Mouse (Mus musculus) heart, embryonic 13.5 days (tissue): Measurements from ENCODE around the gene Glipr2. TPM values are rescaled to one million over a fixed set of nuclear protein-coding genes. Genes with fewer than 3 reads are reported as not detected.

Experiments used
- ATAC-seq: fragments of 200-750 bp; cut with Nextera tagmentation; 2 replicates; pipeline ENCODE4 v1.8.0; 2017; ENCODE audit warnings: moderate TSS enrichment; ENCODE audit not compliant: insufficient number of reproducible peaks, low FRiP score, low TSS enrichment; ENCODE audit errors: extremely low read depth
- H3K27ac ChIP-seq: fragments of 300-500 bp; sonication (generic); replicated peaks from 2 replicates; pipeline ENCODE4 v1.5.1; 2015; ENCODE audit warnings: moderate library complexity, mild to moderate bottlenecking, inconsistent platforms
- H3K27me3 ChIP-seq: fragments of 300-500 bp; sonication (generic); replicated peaks from 2 replicates; pipeline ENCODE4 v1.6.1; 2015; ENCODE audit warnings: mild to moderate bottlenecking, inconsistent platforms
- H3K36me3 ChIP-seq: fragments of 300-500 bp; sonication (generic); 2 replicates; pipeline ENCODE4 v1.6.1; 2015; ENCODE audit warnings: mild to moderate bottlenecking, inconsistent platforms
- H3K4me1 ChIP-seq: fragments of 300-500 bp; sonication (generic); 2 replicates; pipeline ENCODE4 v1.6.1; 2015; ENCODE audit warnings: inconsistent platforms
- H3K4me2 ChIP-seq: fragments of 300-500 bp; sonication (generic); 2 replicates; pipeline ENCODE4 v1.6.1; 2015; ENCODE audit warnings: inconsistent platforms, mild to moderate bottlenecking, moderate library complexity
- H3K4me3 ChIP-seq: fragments of 300-500 bp; sonication (generic); 2 replicates; pipeline ENCODE4 v1.5.1; 2015; ENCODE audit warnings: moderate library complexity, mild to moderate bottlenecking, inconsistent platforms
- H3K9ac ChIP-seq: fragments of 300-500 bp; sonication (generic); 2 replicates; pipeline ENCODE4 v1.6.1; 2015; ENCODE audit warnings: inconsistent platforms, mild to moderate bottlenecking, moderate library complexity
- H3K9me3 ChIP-seq: fragments of 300-500 bp; sonication (generic); 2 replicates; pipeline ENCODE4 v1.6.1; 2016; ENCODE audit warnings: inconsistent platforms
- WGBS: fragments of 180-500 bp; shearing (Covaris S2); methylation state at CpG from one replicate; pipeline ENCODE4 v1.1.7; 2015; ENCODE audit warnings: mixed read lengths; 5-methylcytosine and 5-hydroxymethylcytosine counted together
- polyA plus RNA-seq: library from polyadenylated mRNA; unstranded; fragments of >200 nt; fragmentation: Nextera tagmentation; extraction: Ambion mirVana; gene quantifications from 2 replicates; pipeline ENCODE4 v1.2.1, GENCODE M21; 2015

The Glipr2 gene
- polyA plus RNA-seq, 1 experiment from 2014 or later: 63.2 TPM

GRCm38 (mm10) chr4:43947571-43947970 is 9.6 kb upstream of the Glipr2 start:
- H3K9me3 ChIP-seq: no peaks in the 10 kb centered on the region
- H3K36me3 ChIP-seq: peaks cover 33% of the 10 kb centered on the region
- no peaks in the 10 kb centered on the region for H3K4me1 ChIP-seq
- no peak overlapping the region for H3K4me3 ChIP-seq
- H3K27ac ChIP-seq: no peak overlapping the region
- H3K4me2 ChIP-seq: no peak overlapping the region
- H3K9ac ChIP-seq: no peak overlapping the region
- no peaks in the 10 kb centered on the region for H3K27me3 ChIP-seq
- 95% methylated on average over 2 of the region's 2 CpGs for WGBS
- ATAC-seq: no peak

DNA sequence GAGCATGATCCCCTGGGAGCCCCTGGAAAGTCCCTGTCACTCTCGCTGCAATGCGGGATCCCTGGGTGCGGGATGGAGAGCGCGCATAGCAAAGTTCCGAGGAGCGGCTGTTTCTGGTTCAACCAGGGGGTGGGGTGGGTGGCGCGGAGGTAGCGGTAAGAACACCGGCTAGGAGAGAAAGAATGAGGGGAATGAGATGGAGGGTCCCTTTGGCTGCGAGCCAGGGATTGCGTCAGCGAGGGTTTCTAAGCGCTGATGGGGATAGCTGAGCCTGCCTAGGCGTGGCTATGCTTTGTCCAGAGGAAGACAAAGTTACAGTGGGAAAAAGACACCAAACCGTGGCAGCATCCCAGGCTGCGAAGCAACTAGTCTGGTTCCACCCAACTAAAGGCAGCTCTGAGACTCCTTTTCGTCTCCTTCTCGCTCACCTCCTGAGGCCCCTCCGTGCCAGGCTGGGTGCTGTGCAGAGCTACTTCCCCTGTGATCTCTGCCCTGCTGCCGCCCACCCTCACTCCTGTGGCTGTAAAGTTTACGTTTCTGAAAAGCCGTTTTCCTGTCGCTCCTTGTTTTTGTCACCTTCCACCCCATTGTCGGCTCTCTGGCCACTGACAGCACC is 753 bp downstream of the Glipr2 start:
- Histone ChIP-seq H3K27me3 (no peaks in the 10 kb centered on the region), H3K9me3 (no peaks in the 10 kb centered on the region), H3K9ac (peak overlapping the region; percentile 85), H3K36me3 (no peaks in the 10 kb centered on the region), H3K4me1 (peaks cover 28% of the 10 kb centered on the region), H3K4me3 (peak overlapping the region; percentile 70), H3K27ac (peak overlapping the region; percentile 85), H3K4me2 (peak overlapping the region; percentile 96)
- ATAC-seq: peak; percentile 64
- WGBS: under 1% methylated on average over 26 of the region's 26 CpGs

- peak overlapping the region; percentile 46 for H3K27ac ChIP-seq
- 44% methylated on average over 9 of the region's 9 CpGs for WGBS
- peak overlapping the region; percentile 70 for H3K4me3 ChIP-seq
- no peak for ATAC-seq
- peak overlapping the region; percentile 96 for H3K4me2 ChIP-seq
- no peaks in the 10 kb centered on the region for H3K36me3 ChIP-seq
- H3K27me3 ChIP-seq: no peaks in the 10 kb centered on the region
- no peaks in the 10 kb centered on the region for H3K9me3 ChIP-seq
- H3K9ac ChIP-seq: peak overlapping the region; percentile 56
- H3K4me1 ChIP-seq: peaks cover 40% of the 10 kb centered on the region
Observed at GRCm38 (mm10) chr4:43959523-43960179, 2.5 kb downstream of the Glipr2 start.

DNA sequence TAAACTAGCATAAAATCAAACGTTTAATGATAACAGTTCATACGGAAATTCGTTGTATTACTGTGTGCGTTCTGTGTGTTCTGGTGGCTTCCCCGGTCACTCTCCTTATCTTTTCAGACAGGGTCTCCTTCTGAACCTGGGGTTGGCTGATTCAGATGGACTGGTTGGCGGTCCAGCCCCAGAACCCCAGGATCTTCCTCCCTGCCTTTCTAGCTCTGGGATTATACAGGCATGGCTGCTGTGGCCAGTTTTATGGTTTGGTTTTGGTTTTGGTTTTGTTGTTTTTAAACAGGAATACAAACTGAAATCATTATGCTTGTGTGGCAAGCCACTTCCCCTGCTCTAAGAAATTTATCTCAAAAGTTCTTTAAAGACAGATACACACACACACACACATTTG is 3.0 kb downstream of the Glipr2 start:
- Histone ChIP-seq H3K27me3 (no peaks in the 10 kb centered on the region), H3K27ac (peak overlapping the region; percentile 46), H3K36me3 (no peaks in the 10 kb centered on the region), H3K4me2 (peak overlapping the region; percentile 96), H3K9me3 (no peaks in the 10 kb centered on the region), H3K4me3 (no peak overlapping the region), H3K9ac (peak overlapping the region; percentile 56; the same call in 1 of the 2 replicates), H3K4me1 (peaks cover 46% of the 10 kb centered on the region)
- ATAC-seq: no peak
- 67% methylated on average over 6 of the region's 6 CpGs for WGBS

DNA sequence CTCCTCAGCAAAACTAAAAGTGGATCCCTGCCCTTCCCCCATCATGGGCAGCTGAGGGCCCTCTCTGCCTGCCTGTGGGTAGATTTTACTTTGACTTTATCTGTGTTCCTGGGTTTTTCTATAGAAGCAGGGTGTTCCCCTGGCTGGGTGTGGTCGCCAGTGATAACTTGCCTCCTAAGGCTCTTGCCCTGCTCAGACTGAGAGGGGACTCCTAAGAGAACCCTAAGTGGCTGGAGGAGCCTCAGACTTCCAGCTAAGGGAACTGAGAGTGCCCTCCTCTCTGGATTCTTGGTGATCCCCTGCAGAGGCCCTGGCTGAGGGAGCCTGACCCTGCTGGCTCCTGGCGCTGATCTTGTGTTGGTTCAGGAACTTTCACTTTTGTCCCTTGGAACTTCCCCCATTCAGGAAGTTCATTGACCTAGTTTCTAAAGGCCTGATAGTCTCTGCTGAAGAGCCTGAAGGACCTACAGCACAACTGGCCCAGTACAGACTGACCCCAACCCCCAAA is 7.2 kb downstream of the Glipr2 start:
- ATAC-seq: no peak
- H3K4me3 ChIP-seq: no peak overlapping the region
- 0 out of 2 replicates have a peak, but pooled peaks cover 3% of the 10 kb centered on the region for H3K36me3 ChIP-seq
- WGBS: 19% methylated on average over 2 of the region's 2 CpGs
- no peaks in the 10 kb centered on the region for H3K9me3 ChIP-seq
- H3K4me2 ChIP-seq: peak overlapping the region; percentile 49
- H3K9ac ChIP-seq: peak overlapping the region; percentile 61
- H3K27me3 ChIP-seq: no peaks in the 10 kb centered on the region
- H3K4me1 ChIP-seq: peaks cover 58% of the 10 kb centered on the region
- H3K27ac ChIP-seq: peak overlapping the region; percentile 67

GRCm38 (mm10) chr4:43964951-43965684 is 7.9 kb downstream of the Glipr2 start:
- no peak for ATAC-seq
- peak overlapping the region; percentile 1; the same call in 1 of the 2 replicates for H3K9ac ChIP-seq
- no peaks in the 10 kb centered on the region for H3K27me3 ChIP-seq
- H3K4me3 ChIP-seq: no peak overlapping the region
- H3K4me2 ChIP-seq: peak overlapping the region; percentile 49; the same call in 1 of the 2 replicates
- H3K9me3 ChIP-seq: no peaks in the 10 kb centered on the region
- 0 out of 2 replicates have a peak, but pooled peaks cover 4% of the 10 kb centered on the region for H3K36me3 ChIP-seq
- 32% methylated on average over 4 of the region's 4 CpGs for WGBS
- peak overlapping the region; percentile 67; the same call in 1 of the 2 replicates for H3K27ac ChIP-seq
- H3K4me1 ChIP-seq: peaks cover 56% of the 10 kb centered on the region

GRCm38 (mm10) chr4:43965856-43966535 is 8.8 kb downstream of the Glipr2 start:
- 81% methylated on average over 7 of the region's 7 CpGs for WGBS
- no peak overlapping the region for H3K4me2 ChIP-seq
- H3K4me3 ChIP-seq: no peak overlapping the region
- no peak overlapping the region for H3K9ac ChIP-seq
- H3K9me3 ChIP-seq: no peaks in the 10 kb centered on the region
- peaks cover 13% of the 10 kb centered on the region for H3K36me3 ChIP-seq
- no peak for ATAC-seq
- H3K4me1 ChIP-seq: peaks cover 56% of the 10 kb centered on the region
- no peaks in the 10 kb centered on the region for H3K27me3 ChIP-seq
- H3K27ac ChIP-seq: no peak overlapping the region

DNA sequence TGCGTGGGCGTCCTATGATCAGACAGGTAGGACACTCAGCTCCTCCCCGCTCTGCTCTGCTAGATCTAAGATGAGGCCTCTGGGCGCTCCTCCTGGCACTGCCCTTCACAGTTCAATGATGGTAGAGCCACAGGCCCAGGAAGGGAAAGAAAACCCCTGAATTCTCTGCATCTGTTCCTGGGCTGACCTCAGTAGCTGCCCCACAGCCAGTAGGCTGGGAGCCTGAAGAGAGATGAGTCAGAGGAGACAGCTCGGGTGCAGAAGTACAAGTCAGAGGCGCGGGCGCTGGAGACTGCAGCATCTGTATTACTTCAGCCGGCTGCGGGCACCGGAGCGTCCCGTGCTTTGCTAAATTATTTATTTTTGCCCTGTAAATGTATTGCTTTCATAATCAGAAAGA is 11.4 kb downstream of the Glipr2 start:
- peaks cover 74% of the 10 kb centered on the region for H3K4me1 ChIP-seq
- WGBS: 38% methylated on average over 13 of the region's 13 CpGs
- ATAC-seq: no peak

GRCm38 (mm10) chr4:43969373-43969772 is 12.2 kb downstream of the Glipr2 start:
- Histone ChIP-seq H3K9ac (0 out of 2 replicates have a peak overlapping the region, but pooled peaks have one; percentile 52), H3K4me2 (no peak overlapping the region), H3K4me3 (no peak overlapping the region), H3K4me1 (peaks cover 71% of the 10 kb centered on the region), H3K27ac (peak overlapping the region; percentile 9; the same call in 1 of the 2 replicates), H3K9me3 (no peaks in the 10 kb centered on the region), H3K27me3 (no peaks in the 10 kb centered on the region), H3K36me3 (peaks cover 18% of the 10 kb centered on the region)
- WGBS: 19% methylated on average over 4 of the region's 4 CpGs
- no peak for ATAC-seq

More for the DNA sequence above, 11.4 kb downstream of the Glipr2 start:
- no peaks in the 10 kb centered on the region for H3K27me3 ChIP-seq
- H3K4me2 ChIP-seq: no peak overlapping the region
- peaks cover 14% of the 10 kb centered on the region for H3K36me3 ChIP-seq
- 0 out of 2 replicates have a peak overlapping the region, but pooled peaks have one; percentile 2 for H3K27ac ChIP-seq
- no peaks in the 10 kb centered on the region for H3K9me3 ChIP-seq
- H3K9ac ChIP-seq: peak overlapping the region; percentile 59
- H3K4me3 ChIP-seq: no peak overlapping the region

- 0 out of 2 replicates have a peak overlapping the region, but pooled peaks have one; percentile 24 for H3K27ac ChIP-seq
- H3K4me2 ChIP-seq: no peak overlapping the region
- H3K9ac ChIP-seq: no peak overlapping the region
- peaks cover 25% of the 10 kb centered on the region for H3K36me3 ChIP-seq
- no peaks in the 10 kb centered on the region for H3K9me3 ChIP-seq
- no peak overlapping the region for H3K4me3 ChIP-seq
- WGBS: 83% methylated on average over 20 of the region's 20 CpGs
- peaks cover 59% of the 10 kb centered on the region for H3K4me1 ChIP-seq
- no peak for ATAC-seq
- H3K27me3 ChIP-seq: no peaks in the 10 kb centered on the region
Observed at GRCm38 (mm10) chr4:43970393-43971330, 13.5 kb downstream of the Glipr2 start.
